Mouse (Mus musculus): ENCODE data around the gene Arrdc5. TPM values are rescaled to one million over a fixed set of nuclear protein-coding genes. Genes with fewer than 3 reads are reported as not detected.

Arrdc5 gene
- total RNA-seq, 4 experiments from 2014 or later = not detected

- peak; percentile 89 to 94 for DNase-seq (ENCODE audit: low spot score in 2 of 2)
Measured at GRCm38 (mm10) chr17:56256239-56256881, 43.7 kb downstream of the Arrdc5 start, which contains the start of gene Fem1a. TSS of gene Fem1a (plus strand) at chr17:56256810.

GRCm38 (mm10) chr17:56255863-56256238 is 44.2 kb downstream of the Arrdc5 start:
- DNase-seq (ENCODE audit: low spot score in 2 of 2) = peak; percentile 96 to 97

GRCm38 (mm10) chr17:56255429-56255828 is 44.7 kb downstream of the Arrdc5 start:
- no peak for DNase-seq (ENCODE audit: low spot score in 2 of 2)

GRCm38 (mm10) chr17:56254695-56255094 is 45.4 kb downstream of the Arrdc5 start:
- no peak for DNase-seq (ENCODE audit: low spot score in 2 of 2)

- peak; percentile 44 to 54 for DNase-seq (ENCODE audit: low spot score in 2 of 2)
Measured at GRCm38 (mm10) chr17:56251136-56251829, 48.8 kb downstream of the Arrdc5 start.

- DNase-seq (ENCODE audit: low spot score in 2 of 2) = no peak
Measured at GRCm38 (mm10) chr17:56245608-56246007, 54.5 kb downstream of the Arrdc5 start.

Other genes with a start within 250 kb of the Arrdc5 start
- gene Ubxn6, start 225.3 kb downstream of the Arrdc5 start, total RNA-seq (2022) = 10 to 100 TPM; 66.1 to 85.8 (median 74.4) TPM
- 10 to 100 TPM; 23.6 to 26.7 (median 26.0) TPM for gene Hdgfl2, start 220.7 kb downstream of the Arrdc5 start, total RNA-seq (2022)
- gene Plin4, start 190.5 kb downstream of the Arrdc5 start, total RNA-seq (2022) = 100 to 1,000 TPM; 133 to 313 (median 179) TPM
- 10 to 100 TPM; 16.5 to 31.3 (median 22.8) TPM for gene Plin5, start 182.7 kb downstream of the Arrdc5 start, total RNA-seq (2022)
- 10 to 100 TPM; 10.7 to 24.5 (median 13.9) TPM for gene Lrg1, start 178.3 kb downstream of the Arrdc5 start, total RNA-seq (2022)
- gene Sema6b, start 159.9 kb downstream of the Arrdc5 start, total RNA-seq (2022) = 1 to 10 TPM; 1.4 to 2.7 (median 1.9) TPM
- gene Tnfaip8l1, start 137.8 kb downstream of the Arrdc5 start, total RNA-seq (2022) = under 1 TPM; 0.12 to 0.54 (median 0.25) TPM
- gene Mydgf, start 116.4 kb downstream of the Arrdc5 start, total RNA-seq (2022) = 10 to 100 TPM; 14.9 to 16.8 (median 15.3) TPM
- 10 to 100 TPM; 37.9 to 45.7 (median 43.0) TPM for gene Dpp9, start 81.4 kb downstream of the Arrdc5 start, total RNA-seq (2022)
- 100 to 1,000 TPM; 180 to 201 (median 196) TPM for gene Fem1a, start 43.5 kb downstream of the Arrdc5 start, total RNA-seq (2022)
- gene Ticam1, start 23.5 kb downstream of the Arrdc5 start, total RNA-seq (2022) = 1 to 10 TPM; 1.7 to 2.2 (median 2.0) TPM
- 10 to 100 TPM; 22.9 to 44.8 (median 28.7) TPM for gene Plin3, start 7.4 kb downstream of the Arrdc5 start, total RNA-seq (2022)
- gene Uhrf1, start 3.0 kb upstream of the Arrdc5 start, total RNA-seq (2022) = under 1 TPM; 0.18 to 0.67 (median 0.44) TPM
- gene Kdm4b, start 25.8 kb upstream of the Arrdc5 start, total RNA-seq (2022) = 10 to 100 TPM; 22.2 to 26.4 (median 22.8) TPM
- 10 to 100 TPM; 25.5 to 38.3 (median 30.6) TPM for gene Ptprs, start 176.2 kb upstream of the Arrdc5 start, total RNA-seq (2022)
- not detected for gene Znrf4, start 212.1 kb upstream of the Arrdc5 start, total RNA-seq (2022)

Measured in gastrocnemius, adult 8-10 months (tissue).